Mouse (Mus musculus) hindbrain, embryonic 14.5 days (tissue): ENCODE measurements at regions not wholly inside any gene's neighbourhood (a gene's known extent, or its start where the extent isn't known, plus 50 kb on each side); places are given as distances from the start of the nearest gene placed in this dataset.

Experiments
- ATAC-seq: fragments of 200-750 bp; cut with Nextera tagmentation; 2 replicates; pipeline ENCODE4 v1.8.0; 2017; ENCODE audit warnings: moderate number of reproducible peaks, mild to moderate bottlenecking, moderate TSS enrichment, moderate library complexity; ENCODE audit not compliant: low FRiP score
- DNase-seq: peaks from one replicate; pipeline ENCODE4 v3.0.0-alpha.2; 2015; ENCODE audit warnings: low spot score
- H3K27ac ChIP-seq: fragments of 300-500 bp; sonication (generic); 2 replicates; pipeline ENCODE4 v1.5.1; 2014; ENCODE audit warnings: mild to moderate bottlenecking, moderate library complexity
- H3K27me3 ChIP-seq: fragments of 300-500 bp; sonication (generic); 2 replicates; pipeline ENCODE4 v1.6.1; 2014; ENCODE audit warnings: mild to moderate bottlenecking, low read length, mixed read lengths; ENCODE audit not compliant: control insufficient read depth, insufficient read depth
- H3K36me3 ChIP-seq: fragments of 300-500 bp; sonication (generic); replicated peaks from 2 replicates; pipeline ENCODE4 v1.6.1; 2014; ENCODE audit not compliant: control insufficient read depth, insufficient read depth
- H3K4me1 ChIP-seq: fragments of 300-500 bp; sonication (generic); replicated peaks from 2 replicates; pipeline ENCODE4 v1.6.1; 2014; ENCODE audit warnings: antibody characterized with exemption, low read length, mixed read lengths; ENCODE audit not compliant: control insufficient read depth, insufficient read depth
- H3K4me2 ChIP-seq: fragments of 300-500 bp; sonication (generic); replicated peaks from 2 replicates; pipeline ENCODE4 v1.6.1; 2014; ENCODE audit warnings: mild to moderate bottlenecking, moderate library complexity
- H3K4me3 ChIP-seq: fragments of 300-500 bp; sonication (generic); replicated peaks from 2 replicates; pipeline ENCODE4 v1.5.1; 2014; ENCODE audit warnings: mild to moderate bottlenecking, low read length
- H3K9ac ChIP-seq: fragments of 300-500 bp; sonication (generic); 2 replicates; pipeline ENCODE4 v1.6.1; 2014
- H3K9me3 ChIP-seq: fragments of 300-500 bp; sonication (generic); 2 replicates; pipeline ENCODE4 v1.6.1; 2016; ENCODE audit warnings: low read length; ENCODE audit not compliant: control insufficient read depth
- WGBS: fragments of 180-500 bp; shearing (Covaris S2); extraction: QIAGEN DNeasy Blood & Tissue Kit; methylation state at CpG from one replicate; pipeline ENCODE4 v1.1.7; 2014; 5-methylcytosine and 5-hydroxymethylcytosine counted together

DNA sequence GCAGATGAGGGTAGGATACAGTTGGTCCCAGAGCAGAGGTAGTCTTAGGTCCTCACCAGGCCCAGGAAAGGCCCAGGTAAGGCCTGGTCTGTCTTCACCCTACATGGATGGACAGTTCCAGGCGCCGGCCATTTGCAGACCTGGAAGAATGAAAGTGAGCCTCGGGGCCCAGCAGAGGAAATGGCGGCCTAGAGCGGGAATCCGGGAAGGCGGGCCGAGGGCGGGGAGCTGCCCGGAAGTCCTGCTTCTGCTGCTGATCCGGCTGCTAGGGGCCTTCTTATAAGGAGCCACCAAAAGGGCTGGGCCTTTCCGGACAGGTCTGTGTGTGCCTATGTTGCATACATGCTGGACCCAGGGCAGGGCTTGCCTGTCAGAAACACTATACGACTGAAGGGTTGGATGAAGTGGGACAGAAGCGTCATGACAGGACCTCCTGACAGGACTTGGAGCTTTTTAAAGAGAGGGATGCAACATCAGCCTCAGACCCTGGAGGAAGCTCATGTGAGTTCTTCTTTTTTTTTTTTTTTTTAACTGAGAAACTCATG, 50.5 kb upstream of the Ppara start:
- Histone ChIP-seq H3K4me1 (peaks cover 39% of the 10 kb centered on the region), H3K27me3 (no peaks in the 10 kb centered on the region), H3K27ac (no peak overlapping the region), H3K9ac (no peak overlapping the region), H3K36me3 (peaks cover 43% of the 10 kb centered on the region), H3K9me3 (no peaks in the 10 kb centered on the region), H3K4me3 (no peak overlapping the region), H3K4me2 (0 out of 2 replicates have a peak overlapping the region, but pooled peaks have one; percentile 7)
- WGBS: 86% methylated on average over 14 of the region's 14 CpGs
- DNase-seq: no peak
- no peak for ATAC-seq

DNA sequence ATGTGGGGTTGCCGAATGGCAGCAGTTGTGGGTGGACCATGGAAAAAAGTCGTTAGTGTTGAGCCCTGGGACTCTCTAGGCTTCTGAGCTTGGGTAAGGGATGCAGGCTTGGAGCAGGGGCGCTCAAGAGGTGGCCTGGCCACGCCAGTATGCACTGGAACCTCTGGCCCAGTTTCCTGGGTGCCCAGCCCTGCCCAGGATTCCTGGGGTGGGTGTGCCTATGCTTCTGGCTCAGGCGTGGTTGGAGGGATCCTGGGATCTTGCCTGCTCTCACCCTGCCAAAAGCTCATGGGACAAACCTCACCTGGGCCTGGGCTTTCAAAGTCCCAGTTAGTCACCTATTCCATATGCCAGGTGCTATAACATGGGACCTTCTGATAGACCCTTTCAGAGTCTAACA, 49.9 kb upstream of the Ppara start:
- no peak overlapping the region for H3K4me2 ChIP-seq
- H3K4me3 ChIP-seq: no peak overlapping the region
- no peak overlapping the region for H3K9ac ChIP-seq
- ATAC-seq (no peak), DNase-seq (no peak)
- H3K27ac ChIP-seq: no peak overlapping the region
- peaks cover 44% of the 10 kb centered on the region for H3K36me3 ChIP-seq
- peaks cover 35% of the 10 kb centered on the region for H3K4me1 ChIP-seq
- 65% methylated on average over 5 of the region's 5 CpGs for WGBS
- H3K27me3 ChIP-seq: no peaks in the 10 kb centered on the region
- H3K9me3 ChIP-seq: no peaks in the 10 kb centered on the region
